Mouse (Mus musculus) hindbrain, postnatal 0 days (tissue): ENCODE data around the gene Gabpa. TPM values are rescaled to one million over a fixed set of nuclear protein-coding genes. Genes with fewer than 3 reads are reported as not detected.

Experiments used
- ATAC-seq: fragments of 200-750 bp; cut with Nextera tagmentation; 2 replicates; pipeline ENCODE4 v1.8.0; 2017; ENCODE audit warnings: mild to moderate bottlenecking, moderate TSS enrichment, moderate library complexity
- DNase-seq: peaks from one replicate; pipeline ENCODE4 v3.0.0-alpha.2; 2015; ENCODE audit warnings: low spot score
- H3K27ac ChIP-seq: fragments of 300-500 bp; sonication (generic); 2 replicates; pipeline ENCODE4 v1.5.1; 2014; ENCODE audit warnings: mild to moderate bottlenecking
- H3K27me3 ChIP-seq: fragments of 300-500 bp; sonication (generic); 2 replicates; pipeline ENCODE4 v1.6.1; 2014; ENCODE audit warnings: low read length, mixed read lengths; ENCODE audit not compliant: insufficient read depth
- H3K36me3 ChIP-seq: fragments of 300-500 bp; sonication (generic); 2 replicates; pipeline ENCODE4 v1.6.1; 2014; ENCODE audit warnings: low read length, mixed read lengths; ENCODE audit not compliant: insufficient read depth
- H3K4me1 ChIP-seq: fragments of 300-500 bp; sonication (generic); 2 replicates; pipeline ENCODE4 v1.6.1; 2014; ENCODE audit warnings: antibody characterized with exemption, low read length, mixed read lengths; ENCODE audit not compliant: insufficient read depth
- H3K4me2 ChIP-seq: fragments of 300-500 bp; sonication (generic); 2 replicates; pipeline ENCODE4 v1.6.1; 2014; ENCODE audit warnings: low read depth, mild to moderate bottlenecking, low read length, moderate library complexity, mixed read lengths
- H3K4me3 ChIP-seq: fragments of 300-500 bp; sonication (generic); 2 replicates; pipeline ENCODE4 v1.5.1; 2014; ENCODE audit warnings: low read length
- H3K9ac ChIP-seq: fragments of 300-500 bp; sonication (generic); replicated peaks from 2 replicates; pipeline ENCODE4 v1.6.1; 2014; ENCODE audit warnings: mild to moderate bottlenecking, low read length, moderate library complexity, mixed read lengths
- H3K9me3 ChIP-seq: fragments of 300-500 bp; sonication (generic); 2 replicates; pipeline ENCODE4 v1.6.1; 2016; ENCODE audit warnings: low read length, mixed read lengths
- CTCF ChIP-seq: IDR thresholded peaks from 2 replicates; pipeline ENCODE4 v1.5.1; 2016; ENCODE audit warnings: antibody characterized with exemption, control low read depth, low read depth
- WGBS: fragments of 180-500 bp; shearing (Covaris S2); extraction: QIAGEN DNeasy Blood & Tissue Kit; methylation state at CpG from one replicate; pipeline ENCODE4 v1.1.7; 2014; 5-methylcytosine and 5-hydroxymethylcytosine counted together
- polyA plus RNA-seq: library from polyadenylated mRNA; unstranded; fragments of >200 nt; fragmentation: Nextera tagmentation; extraction: Ambion mirVana; gene quantifications from 2 replicates; pipeline ENCODE4 v1.2.1, GENCODE M21; 2015
- total RNA-seq: library from RNA; depleted of rRNA; stranded (reverse); fragments of >200 nt; gene quantifications from 2 replicates; pipeline ENCODE4 v1.2.3, GENCODE M21; 2014

Gene Gabpa
- total and polyA plus RNA-seq, 2 experiments from 2014 or later = 10.6 to 14.8 TPM

GRCm38 (mm10) chr16:84838576-84838975, 3.9 kb downstream of the Gabpa start:
- H3K27ac ChIP-seq = no peak overlapping the region
- no peak overlapping the region for H3K9ac ChIP-seq
- H3K4me1 ChIP-seq = no peaks in the 10 kb centered on the region; the same call in 1 of the 2 replicates
- ATAC-seq (no peak), DNase-seq (no peak)
- 86% methylated on average over 2 of the region's 2 CpGs for WGBS
- H3K36me3 ChIP-seq = peaks cover 5% of the 10 kb centered on the region; the same call in 1 of the 2 replicates
- no peak overlapping the region for H3K4me3 ChIP-seq
- H3K4me2 ChIP-seq = no peak overlapping the region
- H3K9me3 ChIP-seq = no peaks in the 10 kb centered on the region
- no peak for TF ChIP-seq CTCF
- no peaks in the 10 kb centered on the region for H3K27me3 ChIP-seq

DNA sequence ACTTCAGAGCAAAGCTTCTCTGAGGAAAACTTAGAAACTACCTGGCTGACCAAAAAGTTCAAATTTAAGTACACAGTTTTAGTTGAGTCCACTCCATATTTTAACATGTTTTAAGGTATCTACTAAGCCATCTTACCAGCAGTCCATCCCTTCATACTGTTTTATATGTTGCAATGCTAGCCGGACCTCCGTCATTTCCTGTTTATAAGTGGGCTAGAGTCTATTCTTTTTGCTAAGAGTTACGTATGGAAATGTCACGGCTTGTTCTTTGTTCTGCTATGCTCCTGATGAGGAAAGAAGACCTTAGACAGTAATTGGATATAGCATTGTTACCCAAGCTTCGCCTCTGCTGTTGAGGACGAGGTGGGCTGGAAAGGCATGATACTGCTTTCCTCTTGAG, 18.8 kb downstream of the Gabpa start:
- no peaks in the 10 kb centered on the region for H3K9me3 ChIP-seq
- peaks cover 50% of the 10 kb centered on the region for H3K36me3 ChIP-seq
- no peak overlapping the region for H3K4me2 ChIP-seq
- no peak for TF ChIP-seq CTCF
- ATAC-seq (no peak), DNase-seq (no peak)
- WGBS = 92% methylated on average over 6 of the region's 6 CpGs
- no peak overlapping the region for H3K27ac ChIP-seq
- H3K4me1 ChIP-seq = no peaks in the 10 kb centered on the region
- H3K27me3 ChIP-seq = no peaks in the 10 kb centered on the region
- H3K4me3 ChIP-seq = no peak overlapping the region
- no peak overlapping the region for H3K9ac ChIP-seq

GRCm38 (mm10) chr16:84864656-84865055, 29.9 kb downstream of the Gabpa start:
- no peak for TF ChIP-seq CTCF
- no peaks in the 10 kb centered on the region for H3K9me3 ChIP-seq
- ATAC-seq (no peak), DNase-seq (no peak)
- H3K9ac ChIP-seq = no peak overlapping the region
- no peaks in the 10 kb centered on the region for H3K27me3 ChIP-seq
- H3K4me1 ChIP-seq = no peaks in the 10 kb centered on the region
- H3K27ac ChIP-seq = no peak overlapping the region
- H3K4me2 ChIP-seq = no peak overlapping the region
- H3K36me3 ChIP-seq = 0 out of 2 replicates have a peak, but pooled peaks cover 3% of the 10 kb centered on the region
- no peak overlapping the region for H3K4me3 ChIP-seq
- WGBS = 87% methylated on average over 8 of the region's 8 CpGs

- no peak overlapping the region for H3K9ac ChIP-seq
- no peak for ATAC-seq
- no peak for TF ChIP-seq CTCF
- H3K36me3 ChIP-seq = no peaks in the 10 kb centered on the region
- WGBS = 75% methylated on average over 8 of the region's 8 CpGs
- H3K9me3 ChIP-seq = no peaks in the 10 kb centered on the region
- no peaks in the 10 kb centered on the region for H3K27me3 ChIP-seq
- no peak overlapping the region for H3K27ac ChIP-seq
- H3K4me3 ChIP-seq = no peak overlapping the region
- no peak overlapping the region for H3K4me2 ChIP-seq
- DNase-seq = no peak
- 0 out of 2 replicates have a peak, but pooled peaks cover 4% of the 10 kb centered on the region for H3K4me1 ChIP-seq
Measured at GRCm38 (mm10) chr16:84873805-84874204, 39.1 kb downstream of the Gabpa start.

DNA sequence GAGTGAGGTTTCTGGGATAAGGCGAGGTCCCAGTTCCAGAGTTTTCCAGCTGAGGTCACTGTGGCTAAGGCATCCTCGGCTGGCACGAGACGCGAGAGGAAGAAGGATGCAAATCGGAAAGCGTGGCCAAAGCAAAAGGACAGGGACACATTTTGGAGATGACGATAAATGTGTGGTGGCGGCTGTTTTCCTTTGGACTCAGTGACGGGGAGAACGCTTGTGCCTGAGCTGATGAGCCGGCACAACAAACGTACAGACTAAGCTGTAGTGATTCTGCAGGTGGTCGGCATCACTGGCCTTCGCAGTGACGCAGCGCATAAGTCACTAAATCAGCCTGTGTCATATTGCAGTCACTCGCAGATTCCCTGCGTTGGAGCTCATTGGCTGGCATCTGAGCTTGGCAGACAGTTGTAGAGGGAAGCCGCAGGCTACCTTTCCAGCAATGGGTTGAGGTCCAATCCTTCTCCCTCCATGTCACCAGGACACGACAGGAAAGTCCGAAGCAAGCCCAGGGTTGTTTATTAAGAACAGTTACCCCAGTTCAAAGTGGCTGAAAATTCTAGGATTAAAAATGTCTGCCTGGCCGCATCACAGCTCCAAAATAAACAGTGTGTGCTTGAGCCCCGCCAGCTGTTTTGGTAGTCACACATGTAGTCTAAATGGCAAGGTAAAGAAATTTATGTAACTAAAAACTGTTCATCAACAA, 40.4 kb downstream of the Gabpa start:
- no peak overlapping the region for H3K4me3 ChIP-seq
- peak; percentile 69 for DNase-seq
- peak; percentile 62 for TF ChIP-seq CTCF
- H3K4me1 ChIP-seq = 0 out of 2 replicates have a peak, but pooled peaks cover 4% of the 10 kb centered on the region
- no peaks in the 10 kb centered on the region for H3K9me3 ChIP-seq
- H3K9ac ChIP-seq = no peak overlapping the region
- H3K27me3 ChIP-seq = no peaks in the 10 kb centered on the region
- H3K4me2 ChIP-seq = peak overlapping the region; percentile 29; the same call in 1 of the 2 replicates
- H3K27ac ChIP-seq = peak overlapping the region; percentile 4; the same call in 1 of the 2 replicates
- ATAC-seq = peak; percentile 63
- no peaks in the 10 kb centered on the region for H3K36me3 ChIP-seq
- WGBS = 66% methylated on average over 24 of the region's 24 CpGs

GRCm38 (mm10) chr16:84875718-84876035, 41.0 kb downstream of the Gabpa start:
- Histone ChIP-seq H3K27ac (no peak overlapping the region), H3K4me2 (0 out of 2 replicates have a peak overlapping the region, but pooled peaks have one; percentile 16), H3K4me1 (0 out of 2 replicates have a peak, but pooled peaks cover 4% of the 10 kb centered on the region), H3K36me3 (no peaks in the 10 kb centered on the region), H3K4me3 (no peak overlapping the region), H3K9me3 (no peaks in the 10 kb centered on the region), H3K9ac (no peak overlapping the region), H3K27me3 (no peaks in the 10 kb centered on the region)
- no peak for TF ChIP-seq CTCF
- 65% methylated on average over 7 of the region's 7 CpGs for WGBS
- ATAC-seq = no peak
- DNase-seq = peak; percentile 5

GRCm38 (mm10) chr16:84876082-84876481, 41.4 kb downstream of the Gabpa start:
- TF ChIP-seq CTCF = no peak
- 27% methylated on average over 8 of the region's 8 CpGs for WGBS

More at GRCm38 (mm10) chr16:84876082-84876481, 41.4 kb downstream of the Gabpa start:
- H3K36me3 ChIP-seq = no peaks in the 10 kb centered on the region
- 0 out of 2 replicates have a peak overlapping the region, but pooled peaks have one; percentile 16 for H3K4me2 ChIP-seq
- peak; percentile 63 for DNase-seq
- 0 out of 2 replicates have a peak, but pooled peaks cover 4% of the 10 kb centered on the region for H3K4me1 ChIP-seq
- H3K27me3 ChIP-seq = no peaks in the 10 kb centered on the region
- H3K4me3 ChIP-seq = no peak overlapping the region
- H3K27ac ChIP-seq = no peak overlapping the region
- no peaks in the 10 kb centered on the region for H3K9me3 ChIP-seq
- H3K9ac ChIP-seq = no peak overlapping the region
- peak; percentile 21; the same call in 1 of the 2 replicates for ATAC-seq
